Mouse (Mus musculus) lung, embryonic 15.5 days (tissue): ENCODE data around the gene Phtf2. TPM values are rescaled to one million over a fixed set of nuclear protein-coding genes. Genes with fewer than 3 reads are reported as not detected.

Experiments
- ATAC-seq: fragments of 200-750 bp; cut with Nextera tagmentation; 2 replicates; pipeline ENCODE4 v1.8.0; 2017; ENCODE audit warnings: moderate number of reproducible peaks, borderline replicate concordance; ENCODE audit not compliant: low FRiP score, low TSS enrichment; ENCODE audit errors: extremely low read depth
- H3K27ac ChIP-seq: fragments of 300-500 bp; sonication (generic); 2 replicates; pipeline ENCODE4 v1.5.1; 2015; ENCODE audit warnings: moderate library complexity, mild to moderate bottlenecking, inconsistent platforms
- H3K27me3 ChIP-seq: fragments of 300-500 bp; sonication (generic); 2 replicates; pipeline ENCODE4 v1.6.1; 2015; ENCODE audit warnings: inconsistent platforms
- H3K36me3 ChIP-seq: fragments of 300-500 bp; sonication (generic); 2 replicates; pipeline ENCODE4 v1.6.1; 2015; ENCODE audit warnings: inconsistent platforms
- H3K4me1 ChIP-seq: fragments of 300-500 bp; sonication (generic); 2 replicates; pipeline ENCODE4 v1.6.1; 2015; ENCODE audit warnings: inconsistent platforms
- H3K4me2 ChIP-seq: fragments of 300-500 bp; sonication (generic); 2 replicates; pipeline ENCODE4 v1.6.1; 2015; ENCODE audit warnings: inconsistent platforms, mild to moderate bottlenecking, moderate library complexity
- H3K4me3 ChIP-seq: fragments of 300-500 bp; sonication (generic); 2 replicates; pipeline ENCODE4 v1.5.1; 2015; ENCODE audit warnings: mild to moderate bottlenecking, inconsistent platforms
- H3K9ac ChIP-seq: fragments of 300-500 bp; sonication (generic); 2 replicates; pipeline ENCODE4 v1.6.1; 2015; ENCODE audit warnings: inconsistent platforms
- H3K9me3 ChIP-seq: fragments of 300-500 bp; sonication (generic); 2 replicates; pipeline ENCODE4 v1.6.1; 2016; ENCODE audit warnings: inconsistent platforms
- WGBS: fragments of 180-500 bp; shearing (Covaris S2); methylation state at CpG from one replicate; pipeline ENCODE4 v1.1.7; 2015; 5-methylcytosine and 5-hydroxymethylcytosine counted together
- polyA plus RNA-seq: library from polyadenylated mRNA; unstranded; fragments of >200 nt; fragmentation: Nextera tagmentation; extraction: Ambion mirVana; gene quantifications from 2 replicates; pipeline ENCODE4 v1.2.1, GENCODE M21; 2015

Gene Phtf2
- 10.7 and 11.2 TPM in 2 replicates for polyA plus RNA-seq

DNA sequence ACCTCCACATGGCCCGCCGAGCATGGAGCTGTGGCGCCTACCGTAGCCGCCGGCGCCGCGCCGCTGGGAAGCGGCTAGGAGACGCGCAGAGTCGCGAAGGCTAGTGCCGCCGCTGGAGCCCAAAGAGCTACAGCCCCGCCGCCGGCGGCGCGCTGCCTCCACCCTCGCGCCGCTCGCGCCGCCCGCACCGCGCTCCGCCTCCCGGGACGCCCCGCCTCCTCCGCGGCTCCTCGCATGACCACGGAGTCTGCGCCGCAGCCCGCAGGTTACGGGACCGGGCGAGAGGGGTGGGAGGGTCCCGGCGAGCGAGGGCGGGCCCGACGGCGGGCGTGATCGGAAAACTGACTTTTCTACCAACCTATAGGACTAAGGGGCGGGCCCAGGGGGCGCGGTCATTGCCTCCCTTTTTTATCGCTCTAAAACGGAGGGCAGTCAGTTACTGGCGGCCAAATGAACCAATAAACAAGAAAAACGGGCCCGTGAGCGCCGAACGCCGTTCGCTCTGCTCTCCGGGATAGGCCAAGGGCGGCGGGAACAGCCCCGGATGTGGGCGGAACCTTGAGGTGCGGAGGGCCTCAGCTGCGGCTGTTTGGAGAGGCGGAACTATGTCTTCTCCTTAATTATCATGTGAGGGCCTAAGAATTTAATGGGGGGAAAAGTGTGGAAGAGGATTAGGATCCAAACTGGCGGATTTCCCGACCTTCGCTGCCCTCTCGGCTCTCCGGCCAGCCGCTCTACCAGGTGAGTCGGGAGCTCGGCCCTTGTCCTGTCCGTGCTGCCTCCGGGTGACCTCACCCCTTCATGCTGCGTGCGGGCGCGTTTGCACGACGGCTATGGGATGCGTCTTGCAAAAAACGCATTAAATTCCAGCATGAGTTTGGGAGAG, at the start of gene Phtf2, which contains the start of gene Tmem60:
Phtf2 (minus strand) TSS at position 210 of the 886 bp plus-strand sequence.
Tmem60 (plus strand) TSS at position 277 of the 886 bp plus-strand sequence.
- Histone ChIP-seq H3K4me3 (peak within 1 kb of the TSS; percentile 72), H3K4me2 (peak within 1 kb of the TSS; percentile 69), H3K27ac (peak within 1 kb of the TSS; percentile 92), H3K4me1 (peaks cover 19% of the 10 kb centered on the region), H3K36me3 (no peaks in the 10 kb centered on the region), H3K9me3 (no peaks in the 10 kb centered on the region), H3K9ac (peak within 1 kb of the TSS; percentile 70), H3K27me3 (no peaks in the 10 kb centered on the region)
- under 1% methylated on average over 94 of the region's 94 CpGs for WGBS
- ATAC-seq = peak; percentile 99

DNA sequence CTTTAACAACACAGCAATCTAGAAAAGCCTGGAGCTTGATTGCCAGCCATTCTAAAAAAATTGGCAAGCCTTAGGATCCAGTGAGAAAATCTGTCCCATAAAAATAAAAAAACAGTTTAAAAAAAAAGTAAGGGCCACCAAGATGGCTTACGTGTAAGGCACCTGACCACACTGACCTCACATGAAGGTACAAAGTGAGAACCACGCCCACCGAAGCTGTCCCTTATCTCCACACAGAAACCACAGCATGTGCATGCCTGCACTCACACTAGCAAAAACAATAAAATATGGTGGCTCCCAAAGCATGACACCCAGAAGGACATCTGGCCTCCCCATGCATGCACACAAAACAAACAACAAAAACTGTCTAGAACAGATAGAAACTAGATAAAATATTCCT, 49.4 kb upstream of the Phtf2 start:
- no peaks in the 10 kb centered on the region for H3K36me3 ChIP-seq
- no peak overlapping the region for H3K27ac ChIP-seq
- no peak overlapping the region for H3K4me2 ChIP-seq
- no peaks in the 10 kb centered on the region for H3K27me3 ChIP-seq
- no peaks in the 10 kb centered on the region for H3K9me3 ChIP-seq
- H3K9ac ChIP-seq = no peak overlapping the region
- 83% methylated on average over 3 of the region's 3 CpGs for WGBS
- peaks cover 11% of the 10 kb centered on the region for H3K4me1 ChIP-seq
- no peak overlapping the region for H3K4me3 ChIP-seq
- ATAC-seq = no peak

DNA sequence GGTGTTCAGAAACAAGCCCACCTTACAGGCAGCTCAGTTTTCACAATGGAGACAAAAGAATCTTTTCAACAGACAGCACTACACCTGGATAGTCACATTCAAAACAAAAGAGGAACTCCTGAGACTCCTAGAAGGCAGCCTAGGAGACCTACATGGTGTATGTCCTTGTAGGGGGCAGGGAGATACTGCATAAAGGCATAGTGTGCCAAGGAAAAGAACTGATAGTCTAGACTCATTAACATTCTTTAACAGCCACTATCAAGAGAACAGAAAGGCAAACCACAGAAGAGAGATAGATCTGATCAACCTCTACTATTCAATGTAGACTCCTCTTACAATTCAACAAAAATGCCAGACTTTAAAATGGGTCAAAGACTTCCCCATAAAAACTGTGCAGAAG, 48.5 kb upstream of the Phtf2 start:
- no peak overlapping the region for H3K9ac ChIP-seq

DNA sequence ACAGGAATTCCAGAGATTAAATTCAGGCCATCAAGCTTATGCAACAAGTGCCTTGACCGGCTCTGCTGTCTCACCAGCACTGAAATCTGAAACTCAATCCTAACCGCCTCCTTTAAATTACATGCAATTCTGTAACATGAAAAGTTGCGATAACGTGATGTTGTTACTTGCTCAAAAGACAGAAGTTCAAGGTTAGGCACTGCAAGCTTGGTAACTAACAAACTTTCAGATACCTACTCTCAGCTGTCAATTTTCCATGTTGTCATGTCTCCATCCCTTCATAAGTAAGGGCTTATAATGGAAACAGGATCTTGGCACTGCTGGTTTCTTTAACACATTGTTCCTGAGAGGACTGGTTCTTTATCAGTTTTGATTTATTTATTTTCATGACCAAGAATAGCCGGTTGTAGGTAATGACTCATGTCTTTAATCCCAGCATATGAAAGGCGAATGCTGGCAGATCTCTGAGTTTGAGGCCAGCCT, 47.8 kb upstream of the Phtf2 start:
- Histone ChIP-seq H3K9me3 (no peaks in the 10 kb centered on the region), H3K4me1 (peaks cover 11% of the 10 kb centered on the region), H3K36me3 (no peaks in the 10 kb centered on the region), H3K4me2 (no peak overlapping the region), H3K27ac (no peak overlapping the region), H3K4me3 (no peak overlapping the region), H3K27me3 (no peaks in the 10 kb centered on the region), H3K9ac (no peak overlapping the region)
- ATAC-seq = no peak
- WGBS = 55% methylated on average over 6 of the region's 6 CpGs

More for the DNA sequence above, 48.5 kb upstream of the Phtf2 start:
- H3K4me3 ChIP-seq = no peak overlapping the region
- no peaks in the 10 kb centered on the region for H3K9me3 ChIP-seq
- no peaks in the 10 kb centered on the region for H3K27me3 ChIP-seq
- no peak overlapping the region for H3K4me2 ChIP-seq
- no peak overlapping the region for H3K27ac ChIP-seq
- no peaks in the 10 kb centered on the region for H3K36me3 ChIP-seq
- no peak for ATAC-seq
- peaks cover 11% of the 10 kb centered on the region for H3K4me1 ChIP-seq

DNA sequence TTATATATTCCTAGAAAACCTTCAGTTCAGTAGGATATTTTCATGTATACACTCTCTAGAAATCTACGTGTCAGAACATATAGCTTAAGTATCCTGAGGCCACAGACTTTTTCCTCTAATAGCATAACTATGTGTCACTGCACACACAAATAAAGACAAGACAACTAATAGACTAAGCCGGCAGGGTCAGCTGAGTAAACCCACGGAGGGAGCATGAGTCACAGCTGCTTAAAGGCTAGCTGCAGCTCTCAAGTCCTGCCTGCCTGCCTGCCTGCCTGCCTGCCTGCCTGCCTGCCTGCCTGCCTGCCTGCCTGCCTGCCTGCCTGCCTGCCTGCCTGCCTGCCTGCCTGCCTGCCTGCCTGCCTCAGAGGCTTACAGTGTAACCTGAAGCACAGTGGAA, 43.5 kb upstream of the Phtf2 start:
- H3K27ac ChIP-seq = no peak overlapping the region
- 65% methylated on average over 3 of the region's 3 CpGs for WGBS
- no peak overlapping the region for H3K4me3 ChIP-seq
- H3K4me2 ChIP-seq = no peak overlapping the region
- peaks cover 4% of the 10 kb centered on the region for H3K4me1 ChIP-seq
- 0 out of 2 replicates have a peak, but pooled peaks cover 5% of the 10 kb centered on the region for H3K36me3 ChIP-seq
- H3K9ac ChIP-seq = no peak overlapping the region
- no peak for ATAC-seq
- H3K27me3 ChIP-seq = no peaks in the 10 kb centered on the region
- no peaks in the 10 kb centered on the region for H3K9me3 ChIP-seq

DNA sequence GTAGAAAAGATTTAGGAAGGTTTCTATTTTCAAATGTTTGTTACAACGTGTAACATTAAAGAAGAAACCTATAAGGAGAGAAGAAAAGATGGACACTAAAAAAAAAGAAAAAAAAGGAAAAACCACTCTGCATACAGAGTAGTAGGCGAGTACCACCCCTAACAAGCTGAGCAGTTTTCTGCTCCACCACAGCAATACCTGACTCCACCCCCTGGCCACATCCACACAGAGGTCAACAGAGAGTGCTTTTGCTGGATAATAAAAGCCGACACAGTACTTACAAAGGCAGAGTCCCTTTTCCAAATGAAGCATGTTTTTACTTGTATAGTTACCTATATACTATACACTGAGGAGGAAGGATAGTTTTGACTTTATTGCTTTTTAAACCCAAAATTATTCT, 42.7 kb upstream of the Phtf2 start:
- WGBS = 77% methylated on average over 3 of the region's 3 CpGs

DNA sequence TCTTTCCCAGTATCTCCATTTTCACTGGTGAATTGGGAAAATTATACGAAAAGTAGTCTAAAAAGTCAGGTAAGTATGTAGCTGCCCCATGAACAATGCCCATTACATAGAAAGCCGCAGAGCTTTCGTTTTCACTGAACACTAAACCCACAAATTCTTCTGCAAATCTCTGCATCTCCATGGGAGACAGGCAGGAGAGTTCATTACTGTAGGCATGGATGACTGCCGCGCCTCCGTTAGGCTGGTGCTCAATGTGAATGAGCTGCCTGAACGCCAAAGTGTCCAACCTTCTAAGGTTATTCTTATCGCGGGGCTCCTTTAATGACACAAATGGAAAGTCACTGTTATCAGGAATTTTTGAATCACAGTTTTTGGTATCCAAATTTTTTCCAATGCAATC, 37.6 kb upstream of the Phtf2 start:
- H3K9ac ChIP-seq = no peak overlapping the region
- H3K27ac ChIP-seq = no peak overlapping the region
- WGBS = 92% methylated on average over 9 of the region's 9 CpGs
- H3K36me3 ChIP-seq = 0 out of 2 replicates have a peak, but pooled peaks cover 5% of the 10 kb centered on the region
- no peaks in the 10 kb centered on the region for H3K4me1 ChIP-seq
- no peaks in the 10 kb centered on the region for H3K27me3 ChIP-seq
- ATAC-seq = no peak
- H3K4me2 ChIP-seq = no peak overlapping the region
- H3K9me3 ChIP-seq = no peaks in the 10 kb centered on the region
- no peak overlapping the region for H3K4me3 ChIP-seq

More for the DNA sequence above, 42.7 kb upstream of the Phtf2 start:
- ATAC-seq = no peak
- H3K4me1 ChIP-seq = no peaks in the 10 kb centered on the region; the same call in 1 of the 2 replicates
- no peaks in the 10 kb centered on the region for H3K9me3 ChIP-seq
- 0 out of 2 replicates have a peak, but pooled peaks cover 5% of the 10 kb centered on the region for H3K36me3 ChIP-seq
- no peak overlapping the region for H3K4me2 ChIP-seq
- no peak overlapping the region for H3K4me3 ChIP-seq
- H3K27me3 ChIP-seq = no peaks in the 10 kb centered on the region
- H3K9ac ChIP-seq = no peak overlapping the region
- no peak overlapping the region for H3K27ac ChIP-seq

DNA sequence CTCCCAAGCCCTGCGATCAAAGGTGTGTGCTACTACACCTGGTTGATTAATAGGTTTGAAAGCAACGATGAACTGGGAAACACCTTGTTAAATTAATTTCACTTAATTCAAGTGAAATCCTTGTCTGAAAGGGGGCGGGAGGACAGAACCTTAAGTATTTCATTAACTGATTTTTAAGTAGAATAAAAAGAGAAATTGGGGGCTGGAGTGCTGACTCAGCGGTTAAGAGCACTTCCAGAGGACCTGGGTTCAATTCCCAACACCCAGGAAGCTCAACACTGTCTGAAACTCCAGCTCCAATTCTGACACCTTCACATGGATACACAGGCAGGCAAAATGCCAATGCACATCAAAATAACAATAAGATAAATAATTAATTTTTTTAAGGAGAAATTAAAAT, 37.0 kb upstream of the Phtf2 start:
- Histone ChIP-seq H3K9ac (no peak overlapping the region), H3K9me3 (no peaks in the 10 kb centered on the region), H3K36me3 (0 out of 2 replicates have a peak, but pooled peaks cover 5% of the 10 kb centered on the region), H3K27ac (no peak overlapping the region), H3K4me3 (no peak overlapping the region), H3K4me2 (no peak overlapping the region), H3K27me3 (no peaks in the 10 kb centered on the region), H3K4me1 (no peaks in the 10 kb centered on the region)
- WGBS = 96% methylated on average over 4 of the region's 4 CpGs
- no peak for ATAC-seq

DNA sequence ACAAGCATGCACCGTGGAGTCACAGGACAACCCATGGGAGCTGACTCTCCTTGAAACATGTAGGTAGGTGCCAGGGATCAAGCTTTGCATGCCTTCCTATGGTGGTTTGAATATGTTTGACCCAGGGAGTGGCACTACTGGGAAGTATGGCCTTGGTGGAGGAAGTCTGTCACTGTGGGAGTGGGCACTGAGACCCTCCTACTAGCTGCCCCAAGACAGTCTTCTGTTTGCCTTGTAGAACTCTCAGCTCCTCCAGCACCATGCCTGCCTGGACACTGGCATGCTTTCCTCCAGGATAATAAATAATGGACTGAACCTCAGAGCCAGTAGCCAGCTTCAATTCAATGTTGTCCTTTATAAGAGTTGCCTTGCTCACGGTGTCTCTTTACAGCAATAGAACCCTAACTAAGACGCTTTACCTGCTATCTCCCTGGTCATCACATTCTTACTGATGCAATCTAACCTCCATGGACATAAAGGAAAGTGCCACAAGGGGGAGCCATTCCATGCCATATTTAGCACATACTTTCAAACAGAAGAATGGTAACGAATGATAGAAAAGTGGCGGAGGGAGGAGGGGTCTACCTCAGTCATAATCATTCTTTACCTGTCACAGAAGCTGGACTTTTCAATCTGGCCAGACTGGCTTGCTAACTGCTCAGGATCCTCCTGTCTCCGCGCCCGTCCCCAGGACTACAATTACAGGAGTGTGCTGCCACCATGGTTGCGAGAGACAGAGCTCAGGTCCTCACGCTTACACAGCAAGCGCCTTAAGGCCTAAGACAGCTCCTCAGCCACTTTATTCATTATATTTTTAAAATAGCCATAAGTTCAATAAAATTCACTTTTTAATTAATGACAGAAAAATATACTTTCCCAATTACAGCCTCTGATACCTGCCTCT, 31.7 kb upstream of the Phtf2 start:
- Histone ChIP-seq H3K27me3 (no peaks in the 10 kb centered on the region), H3K27ac (no peak overlapping the region), H3K36me3 (no peaks in the 10 kb centered on the region), H3K9ac (no peak overlapping the region), H3K4me2 (no peak overlapping the region), H3K4me3 (no peak overlapping the region), H3K4me1 (no peaks in the 10 kb centered on the region), H3K9me3 (no peaks in the 10 kb centered on the region)
- 69% methylated on average over 11 of the region's 11 CpGs for WGBS
- ATAC-seq = no peak; the same call in 1 of the 2 replicates

DNA sequence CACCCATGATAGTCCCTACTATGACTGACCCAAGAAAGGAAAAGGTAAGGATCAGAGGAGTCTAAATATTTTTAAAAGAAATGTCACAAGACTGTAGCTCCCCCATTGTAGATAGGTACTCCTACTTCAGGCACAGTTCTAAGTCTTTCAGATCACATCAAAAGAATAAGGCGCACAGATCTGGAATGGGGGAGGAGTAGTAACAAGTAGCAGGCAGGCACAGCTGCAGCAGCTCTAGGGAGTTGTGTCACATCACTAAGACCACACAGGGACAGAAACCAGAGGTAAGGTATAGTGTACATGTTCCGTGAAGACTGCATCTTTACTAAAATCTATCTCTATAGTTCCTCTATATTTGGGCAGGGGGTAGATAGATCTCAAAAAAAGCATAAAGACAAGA, 29.8 kb upstream of the Phtf2 start:
- 85% methylated on average over 2 of the region's 2 CpGs for WGBS
- Histone ChIP-seq H3K36me3 (0 out of 2 replicates have a peak, but pooled peaks cover 3% of the 10 kb centered on the region), H3K4me3 (no peak overlapping the region), H3K9me3 (no peaks in the 10 kb centered on the region), H3K27ac (no peak overlapping the region), H3K4me1 (no peaks in the 10 kb centered on the region), H3K9ac (no peak overlapping the region), H3K27me3 (no peaks in the 10 kb centered on the region), H3K4me2 (no peak overlapping the region)
- no peak for ATAC-seq

DNA sequence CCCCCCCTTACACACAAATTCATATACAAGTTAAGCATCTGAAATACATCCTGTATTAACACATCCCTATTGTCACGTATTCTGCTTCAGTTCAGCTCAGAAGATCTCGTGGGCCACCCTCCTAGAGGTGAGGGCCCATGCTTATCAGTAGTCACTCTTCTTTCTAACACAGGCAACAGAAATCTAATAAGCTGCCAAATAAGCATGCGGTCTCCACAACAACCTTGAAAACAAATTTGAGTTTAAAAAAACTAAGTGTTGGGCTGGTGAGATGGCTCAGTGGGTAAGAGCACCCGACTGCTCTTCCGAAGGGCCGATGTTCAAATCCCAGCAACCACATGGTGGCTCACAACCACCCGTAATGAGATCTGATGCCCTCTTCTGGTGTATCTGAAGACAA, 24.3 kb upstream of the Phtf2 start:
- no peak overlapping the region for H3K4me2 ChIP-seq
- H3K9ac ChIP-seq = no peak overlapping the region
- H3K36me3 ChIP-seq = peaks cover 13% of the 10 kb centered on the region
- H3K4me1 ChIP-seq = no peaks in the 10 kb centered on the region
- ATAC-seq = no peak
- H3K27me3 ChIP-seq = no peaks in the 10 kb centered on the region
- H3K9me3 ChIP-seq = no peaks in the 10 kb centered on the region
- 89% methylated on average over 7 of the region's 7 CpGs for WGBS
- H3K4me3 ChIP-seq = no peak overlapping the region
- H3K27ac ChIP-seq = no peak overlapping the region
